Mouse (Mus musculus) ZHBTc4 (cell line): Measurements from ENCODE around the gene Ppp1r17.

ENCODE experiments used
- DNase-seq: peaks from one replicate; pipeline ENCODE4 v3.0.0-alpha.2; 2011; ENCODE audit warnings: low read depth, low spot score

The Ppp1r17 gene

GRCm38 (mm10) chr6:56017291-56017994 lies at the start of gene Ppp1r17:
Gene Ppp1r17 (plus strand): TSS chr6:56017497.
- DNase-seq: no peak

GRCm38 (mm10) chr6:55972998-55973397 lies 44.3 kb upstream of the Ppp1r17 start:
- peak; percentile 42 for DNase-seq

- no peak for DNase-seq
Measured at GRCm38 (mm10) chr6:55979766-55980165, 37.5 kb upstream of the Ppp1r17 start.

GRCm38 (mm10) chr6:56008711-56009110 lies 8.6 kb upstream of the Ppp1r17 start:
- no peak for DNase-seq

GRCm38 (mm10) chr6:56012384-56012783 lies 4.9 kb upstream of the Ppp1r17 start:
- no peak for DNase-seq

- DNase-seq: no peak
Measured at GRCm38 (mm10) chr6:56019632-56020031, 2.3 kb downstream of the Ppp1r17 start.

- DNase-seq: peak; percentile 52
Measured at GRCm38 (mm10) chr6:56025533-56025932, 8.2 kb downstream of the Ppp1r17 start.

- DNase-seq: no peak
Measured at GRCm38 (mm10) chr6:56027318-56027717, 10.0 kb downstream of the Ppp1r17 start.

- DNase-seq: no peak
Measured at GRCm38 (mm10) chr6:56027966-56028365, 10.7 kb downstream of the Ppp1r17 start.

GRCm38 (mm10) chr6:56029986-56030385 lies 12.7 kb downstream of the Ppp1r17 start:
- no peak for DNase-seq

GRCm38 (mm10) chr6:56032231-56032630 lies 14.9 kb downstream of the Ppp1r17 start:
- no peak for DNase-seq

GRCm38 (mm10) chr6:56035054-56035453 lies 17.8 kb downstream of the Ppp1r17 start:
- no peak for DNase-seq

GRCm38 (mm10) chr6:56039476-56040055 lies 22.3 kb downstream of the Ppp1r17 start:
- DNase-seq: no peak

- no peak for DNase-seq
Measured at GRCm38 (mm10) chr6:56044270-56044669, 27.0 kb downstream of the Ppp1r17 start.

GRCm38 (mm10) chr6:56044716-56045115 lies 27.4 kb downstream of the Ppp1r17 start:
- no peak for DNase-seq

- DNase-seq: no peak
Measured at GRCm38 (mm10) chr6:56048580-56048979, 31.3 kb downstream of the Ppp1r17 start.

- peak; percentile 47 for DNase-seq
Measured at GRCm38 (mm10) chr6:56049104-56049503, 31.8 kb downstream of the Ppp1r17 start.

- no peak for DNase-seq
Measured at GRCm38 (mm10) chr6:56063736-56064135, 46.4 kb downstream of the Ppp1r17 start.

- peak; percentile 42 for DNase-seq
Measured at GRCm38 (mm10) chr6:56066632-56067282, 49.5 kb downstream of the Ppp1r17 start.

- DNase-seq: no peak
Measured at GRCm38 (mm10) chr6:56068516-56068915, 51.2 kb downstream of the Ppp1r17 start.

GRCm38 (mm10) chr6:56076378-56076805 lies 59.1 kb downstream of the Ppp1r17 start:
- DNase-seq: no peak
